Mouse (Mus musculus) hindbrain, embryonic 16.5 days (tissue): Measurements from ENCODE around the gene Atat1. TPM values are rescaled to one million over a fixed set of nuclear protein-coding genes. Genes with fewer than 3 reads are reported as not detected.
"Not testable (repeated sequence)": the region's sequence is repeated elsewhere in the genome, so short reads cannot be mapped to it uniquely, and the experiment has no call there.

Source experiments
- ATAC-seq: fragments of 200-750 bp; cut with Nextera tagmentation; 2 replicates; pipeline ENCODE4 v1.8.0; 2017; ENCODE audit warnings: moderate TSS enrichment, moderate library complexity
- H3K27ac ChIP-seq: fragments of 300-500 bp; sonication (generic); 2 replicates; pipeline ENCODE4 v1.5.1; 2014; ENCODE audit warnings: low read depth, mild to moderate bottlenecking, control low read depth, low read length, moderate library complexity
- H3K27me3 ChIP-seq: fragments of 300-500 bp; sonication (generic); replicated peaks from 2 replicates; pipeline ENCODE4 v1.6.1; 2014; ENCODE audit warnings: low read length; ENCODE audit not compliant: control insufficient read depth, insufficient read depth
- H3K36me3 ChIP-seq: fragments of 300-500 bp; sonication (generic); 2 replicates; pipeline ENCODE4 v1.6.1; 2014; ENCODE audit warnings: mild to moderate bottlenecking, low read length, moderate library complexity, mixed read lengths; ENCODE audit not compliant: control insufficient read depth, insufficient read depth
- H3K4me1 ChIP-seq: fragments of 300-500 bp; sonication (generic); 2 replicates; pipeline ENCODE4 v1.6.1; 2014; ENCODE audit warnings: low read depth, low read length; ENCODE audit not compliant: control insufficient read depth, insufficient read depth
- H3K4me2 ChIP-seq: fragments of 300-500 bp; sonication (generic); 2 replicates; pipeline ENCODE4 v1.6.1; 2014; ENCODE audit warnings: mild to moderate bottlenecking, low read length, control low read depth, moderate library complexity
- H3K4me3 ChIP-seq: fragments of 300-500 bp; sonication (generic); 2 replicates; pipeline ENCODE4 v1.5.1; 2014; ENCODE audit warnings: mild to moderate bottlenecking, low read length, control low read depth, moderate library complexity
- H3K9ac ChIP-seq: fragments of 300-500 bp; sonication (generic); 2 replicates; pipeline ENCODE4 v1.6.1; 2014; ENCODE audit warnings: low read depth, mild to moderate bottlenecking, control low read depth, low read length, moderate library complexity
- H3K9me3 ChIP-seq: fragments of 300-500 bp; sonication (generic); 2 replicates; pipeline ENCODE4 v1.6.1; 2014; ENCODE audit warnings: mild to moderate bottlenecking, low read length, moderate library complexity; ENCODE audit not compliant: control insufficient read depth
- WGBS: fragments of 180-500 bp; shearing (Covaris S2); extraction: QIAGEN DNeasy Blood & Tissue Kit; methylation state at CpG from one replicate; pipeline ENCODE4 v1.1.7; 2014; 5-methylcytosine and 5-hydroxymethylcytosine counted together
- polyA plus RNA-seq: library from polyadenylated mRNA; unstranded; fragments of >200 nt; fragmentation: Nextera tagmentation; extraction: Ambion mirVana; gene quantifications from 2 replicates; pipeline ENCODE4 v1.2.1, GENCODE M21; 2015

Atat1 gene
- polyA plus RNA-seq: 287 and 393 TPM in 2 replicates

GRCm38 (mm10) chr17:35909919-35910369, at the start of gene Atat1:
TSS of gene Atat1 (minus strand) at chr17:35910075.
- Histone ChIP-seq H3K27me3 (no peaks in the 10 kb centered on the region), H3K36me3 (peaks cover 16% of the 10 kb centered on the region)

GRCm38 (mm10) chr17:35958533-35959223, 48.8 kb upstream of the Atat1 start:
- no peaks in the 10 kb centered on the region for H3K27me3 ChIP-seq
- no peak for ATAC-seq
- H3K4me1 ChIP-seq: no peaks in the 10 kb centered on the region
- no peak overlapping the region for H3K9ac ChIP-seq
- H3K4me3 ChIP-seq: no peak overlapping the region
- H3K27ac ChIP-seq: no peak overlapping the region
- WGBS: 97% methylated on average over 15 of the region's 15 CpGs
- H3K4me2 ChIP-seq: no peak overlapping the region
- H3K36me3 ChIP-seq: peaks cover 65% of the 10 kb centered on the region
- H3K9me3 ChIP-seq: no peaks in the 10 kb centered on the region

More at GRCm38 (mm10) chr17:35909919-35910369, at the start of gene Atat1:
- H3K27ac ChIP-seq: peak within 1 kb of the TSS; percentile 87
- peak within 1 kb of the TSS; percentile 70 for H3K4me3 ChIP-seq
- peak within 1 kb of the TSS; percentile 84 for H3K9ac ChIP-seq
- no peaks in the 10 kb centered on the region for H3K9me3 ChIP-seq
- H3K4me1 ChIP-seq: peaks cover 16% of the 10 kb centered on the region
- H3K4me2 ChIP-seq: peak within 1 kb of the TSS; percentile 83
- WGBS: 3% methylated on average over 25 of the region's 25 CpGs
- ATAC-seq: peak; percentile 91

- Histone ChIP-seq H3K9me3 (no peaks in the 10 kb centered on the region), H3K27ac (no peak overlapping the region), H3K36me3 (peaks cover 33% of the 10 kb centered on the region), H3K4me2 (no peak overlapping the region), H3K27me3 (no peaks in the 10 kb centered on the region), H3K4me1 (no peaks in the 10 kb centered on the region), H3K4me3 (no peak overlapping the region), H3K9ac (no peak overlapping the region)
- WGBS: 78% methylated on average over 8 of the region's 8 CpGs
- ATAC-seq: no peak
Measured at GRCm38 (mm10) chr17:35954665-35955064, 44.8 kb upstream of the Atat1 start.

DNA sequence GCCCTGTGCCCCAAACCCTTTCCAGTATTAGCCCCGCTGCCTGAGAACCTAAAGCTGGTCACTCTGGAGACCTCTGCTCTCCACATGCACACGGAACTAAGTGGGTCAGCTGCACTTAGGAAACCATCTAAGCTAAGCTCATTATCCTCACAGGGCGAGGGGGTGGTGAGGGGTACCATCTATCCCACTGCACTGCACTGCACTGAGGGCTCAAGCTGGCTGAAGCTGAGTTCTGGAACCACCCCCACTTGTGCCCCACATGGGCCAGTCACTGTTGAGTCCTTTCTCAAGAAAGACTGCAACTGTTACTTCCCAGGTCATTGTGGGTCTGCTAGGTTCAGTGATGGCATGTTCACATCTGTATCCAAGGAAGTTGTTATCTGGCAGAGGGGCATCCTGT, 42.7 kb upstream of the Atat1 start:
- not testable (repeated sequence) for H3K9me3 ChIP-seq, H3K27ac ChIP-seq, H3K9ac ChIP-seq, H3K4me2 ChIP-seq, H3K27me3 ChIP-seq, H3K4me1 ChIP-seq, H3K4me3 ChIP-seq
- peaks cover 14% of the 10 kb centered on the region for H3K36me3 ChIP-seq
- peak; percentile 35; the same call in 1 of the 2 replicates for ATAC-seq
- 100% methylated on average over 2 of the region's 3 CpGs for WGBS

DNA sequence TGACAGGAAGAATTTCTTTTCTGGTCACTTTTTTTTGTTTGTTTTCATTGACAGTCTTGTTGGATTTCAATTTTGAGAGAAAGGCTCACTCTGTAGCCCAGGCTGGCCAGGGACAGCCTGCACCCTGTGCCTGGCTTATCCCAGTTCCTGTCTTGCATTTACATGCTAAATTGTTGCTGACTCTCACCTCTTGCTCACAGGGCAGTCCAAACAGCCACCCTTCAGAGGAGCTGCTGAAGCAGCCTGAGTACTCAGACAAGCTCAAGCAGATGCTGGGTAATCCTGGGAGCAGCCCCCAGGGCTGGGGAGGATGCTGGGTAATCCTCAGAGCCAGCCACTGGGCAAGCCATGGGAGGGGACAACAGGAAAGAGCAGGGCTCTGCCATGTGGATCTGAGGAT, 41.1 kb upstream of the Atat1 start:
- not testable (repeated sequence) for H3K27ac ChIP-seq, H3K4me3 ChIP-seq, H3K9ac ChIP-seq, H3K9me3 ChIP-seq, H3K27me3 ChIP-seq, ATAC-seq, H3K4me1 ChIP-seq, H3K4me2 ChIP-seq, H3K36me3 ChIP-seq

- Histone ChIP-seq H3K27me3 (no peaks in the 10 kb centered on the region), H3K36me3 (no peaks in the 10 kb centered on the region), H3K4me1 (no peaks in the 10 kb centered on the region), H3K9ac (no peak overlapping the region), H3K27ac (no peak overlapping the region), H3K4me2 (no peak overlapping the region), H3K4me3 (no peak overlapping the region), H3K9me3 (no peaks in the 10 kb centered on the region)
- ATAC-seq: no peak
- WGBS: 49% methylated on average over 1 of the region's 1 CpGs
Measured at GRCm38 (mm10) chr17:35939941-35940340, 30.1 kb upstream of the Atat1 start.

DNA sequence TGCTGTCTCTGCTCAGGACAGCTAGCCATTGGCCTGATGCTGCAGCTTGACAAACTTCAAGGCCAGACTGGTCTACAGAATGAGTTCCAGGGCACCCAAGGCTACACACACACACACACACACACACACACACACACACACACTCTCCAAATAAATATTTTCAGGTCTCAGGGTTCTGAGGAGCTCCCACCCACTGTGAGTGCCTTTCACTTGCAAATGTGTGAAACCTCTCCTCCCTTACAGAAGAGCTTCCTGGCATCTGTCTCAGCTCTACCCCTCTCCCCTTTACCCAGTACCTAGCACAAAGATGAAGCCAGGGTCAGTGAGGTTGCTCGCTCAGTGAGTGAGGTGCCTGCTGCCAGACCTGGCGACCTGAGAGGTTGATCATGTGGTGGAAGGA, 29.2 kb upstream of the Atat1 start:
- Histone ChIP-seq H3K4me2 (no peak overlapping the region), H3K27me3 (no peaks in the 10 kb centered on the region), H3K9me3 (no peaks in the 10 kb centered on the region), H3K27ac (no peak overlapping the region), H3K4me1 (no peaks in the 10 kb centered on the region), H3K36me3 (no peaks in the 10 kb centered on the region), H3K4me3 (no peak overlapping the region), H3K9ac (no peak overlapping the region)
- ATAC-seq: no peak
- WGBS: 49% methylated on average over 2 of the region's 2 CpGs

DNA sequence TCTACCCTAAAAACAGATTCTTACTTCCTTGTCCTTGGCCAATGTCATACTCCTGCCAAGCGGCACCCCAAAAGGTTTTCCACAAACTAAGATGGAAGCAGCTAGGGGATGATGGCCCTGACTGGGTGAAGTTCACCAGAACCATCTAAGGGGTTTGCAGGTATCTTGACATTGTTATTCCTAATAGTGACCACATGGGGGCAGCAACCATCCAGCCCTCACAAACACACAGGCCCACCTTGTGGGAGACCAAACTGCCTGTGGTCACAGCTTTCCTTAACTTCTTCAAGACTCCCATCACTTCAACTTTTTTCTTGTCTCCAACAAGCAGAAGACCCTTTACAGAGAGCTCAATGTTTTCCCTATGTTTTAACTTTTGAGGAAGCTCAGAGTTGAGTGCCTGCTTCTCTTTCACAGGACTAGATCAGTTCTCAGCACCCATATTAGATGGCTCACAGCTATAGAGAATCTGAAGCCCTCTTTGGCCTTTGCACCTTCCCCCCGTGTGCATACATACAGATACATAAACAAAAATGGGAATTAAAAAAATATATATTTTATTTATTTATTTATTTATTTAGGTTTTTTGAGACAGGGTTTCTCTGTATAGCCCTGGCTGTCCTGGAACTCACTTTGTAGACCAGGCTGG, 27.9 kb upstream of the Atat1 start:
- Histone ChIP-seq H3K4me1 (no peaks in the 10 kb centered on the region), H3K4me3 (no peak overlapping the region), H3K27me3 (no peaks in the 10 kb centered on the region), H3K36me3 (no peaks in the 10 kb centered on the region), H3K4me2 (no peak overlapping the region), H3K9me3 (no peaks in the 10 kb centered on the region), H3K9ac (no peak overlapping the region), H3K27ac (no peak overlapping the region)
- peak; percentile 90 for ATAC-seq
- WGBS: 53% methylated on average over 2 of the region's 2 CpGs

- not testable (repeated sequence) for H3K27me3 ChIP-seq, H3K4me1 ChIP-seq, H3K36me3 ChIP-seq, H3K9me3 ChIP-seq, H3K4me2 ChIP-seq, H3K4me3 ChIP-seq, ATAC-seq, H3K9ac ChIP-seq, H3K27ac ChIP-seq
- 89% methylated on average over 14 of the region's 14 CpGs for WGBS
Measured at GRCm38 (mm10) chr17:35935763-35936162, 25.9 kb upstream of the Atat1 start.
